Mouse (Mus musculus): ENCODE data around the gene Gnl3. TPM values are rescaled to one million over a fixed set of nuclear protein-coding genes. Genes with fewer than 3 reads are reported as not detected.
A peak's percentile ranks its signal among the peaks of the same experiment; 100 is the strongest.

Gnl3 gene
- polyA plus RNA-seq, 1 experiment = 25.4 TPM

DNA sequence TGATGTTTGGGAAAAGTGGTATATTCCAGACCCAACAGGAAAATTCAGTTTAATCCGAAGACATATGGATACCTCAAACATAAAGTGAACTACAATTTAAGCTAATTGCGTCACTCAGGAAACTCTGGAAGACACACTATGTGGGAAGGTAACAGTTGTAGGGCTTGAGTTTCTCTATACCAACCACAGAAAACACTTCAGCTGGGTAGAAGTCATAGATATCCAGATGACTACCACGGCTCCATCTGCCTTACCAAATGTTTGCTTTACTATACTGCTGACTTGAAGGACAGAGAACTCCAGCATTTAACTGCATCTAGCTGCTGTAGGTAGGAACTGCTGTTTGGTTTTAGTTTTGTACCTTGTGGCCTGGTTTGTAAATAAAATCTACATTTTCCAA is 7.4 kb downstream of the Gnl3 start:
- no peak overlapping the region for H3K4me3 ChIP-seq (ENCODE audit: insufficient read depth, low read length)
- TF ChIP-seq CTCF (IDR thresholded peaks at IDR 0.05; ENCODE audit: low read depth, low read length) (no peak), POLR2A (IDR thresholded peaks at IDR 0.05; ENCODE audit: borderline replicate concordance, low read depth, low read length) (no peak)
- peaks cover 9% of the 10 kb centered on the region for H3K4me1 ChIP-seq (ENCODE audit: control insufficient read depth, insufficient read depth, low read length)
- H3K27ac ChIP-seq (ENCODE audit: insufficient read depth, low read depth, low read length) = no peak overlapping the region

DNA sequence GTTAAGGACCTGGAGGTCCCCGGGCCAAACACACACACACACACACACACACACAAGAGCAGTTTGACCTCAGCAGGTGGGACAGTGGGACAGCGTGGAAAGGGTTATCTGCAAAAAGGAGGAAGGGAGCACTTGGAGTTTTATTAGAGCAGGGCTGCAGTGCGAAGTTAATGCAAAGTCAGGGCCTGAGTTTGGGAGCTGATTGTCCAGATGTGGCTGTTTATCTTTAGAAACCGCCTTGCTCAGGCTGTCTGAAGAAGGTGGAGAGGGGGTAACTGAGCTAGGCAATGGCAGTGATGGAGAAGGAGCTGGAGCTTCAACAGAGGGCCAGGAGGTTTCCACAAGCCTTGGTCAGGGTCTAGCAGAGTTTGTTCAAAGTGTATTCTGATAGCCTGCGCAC is 12.2 kb downstream of the Gnl3 start:
- TF ChIP-seq CTCF (IDR thresholded peaks at IDR 0.05; ENCODE audit: low read depth, low read length) = no peak
- no peak for TF ChIP-seq POLR2A (IDR thresholded peaks at IDR 0.05; ENCODE audit: borderline replicate concordance, low read depth, low read length)
- no peak overlapping the region for H3K27ac ChIP-seq (ENCODE audit: insufficient read depth, low read depth, low read length)
- H3K4me3 ChIP-seq (ENCODE audit: insufficient read depth, low read length) = no peak overlapping the region
- H3K4me1 ChIP-seq (ENCODE audit: control insufficient read depth, insufficient read depth, low read length) = peaks cover 7% of the 10 kb centered on the region; the same call in 1 of the 2 replicates

DNA sequence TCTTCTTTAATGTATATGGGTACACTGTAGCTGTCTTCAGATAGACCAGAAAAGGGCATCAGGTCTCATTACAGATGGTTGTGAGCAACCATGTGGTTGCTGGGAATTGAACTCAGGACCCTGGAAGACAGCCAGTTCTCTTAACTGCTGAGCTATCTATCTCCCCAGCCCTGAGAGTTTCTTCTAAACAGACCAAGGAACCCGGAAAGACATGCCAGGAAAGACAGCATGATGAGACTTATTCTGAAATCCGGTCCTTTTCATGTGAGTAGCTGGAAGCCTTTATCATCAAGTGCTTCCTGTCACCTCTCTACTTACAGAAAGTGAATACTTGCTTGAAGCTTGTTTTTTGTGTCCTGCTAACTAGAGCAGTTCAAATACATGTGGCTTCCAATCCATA is 14.4 kb downstream of the Gnl3 start:
- no peak for TF ChIP-seq POLR2A (IDR thresholded peaks at IDR 0.05; ENCODE audit: borderline replicate concordance, low read depth, low read length)
- H3K4me1 ChIP-seq (ENCODE audit: control insufficient read depth, insufficient read depth, low read length) = peaks cover 7% of the 10 kb centered on the region
- H3K4me3 ChIP-seq (ENCODE audit: insufficient read depth, low read length) = no peak overlapping the region
- H3K27ac ChIP-seq (ENCODE audit: insufficient read depth, low read depth, low read length) = no peak overlapping the region

DNA sequence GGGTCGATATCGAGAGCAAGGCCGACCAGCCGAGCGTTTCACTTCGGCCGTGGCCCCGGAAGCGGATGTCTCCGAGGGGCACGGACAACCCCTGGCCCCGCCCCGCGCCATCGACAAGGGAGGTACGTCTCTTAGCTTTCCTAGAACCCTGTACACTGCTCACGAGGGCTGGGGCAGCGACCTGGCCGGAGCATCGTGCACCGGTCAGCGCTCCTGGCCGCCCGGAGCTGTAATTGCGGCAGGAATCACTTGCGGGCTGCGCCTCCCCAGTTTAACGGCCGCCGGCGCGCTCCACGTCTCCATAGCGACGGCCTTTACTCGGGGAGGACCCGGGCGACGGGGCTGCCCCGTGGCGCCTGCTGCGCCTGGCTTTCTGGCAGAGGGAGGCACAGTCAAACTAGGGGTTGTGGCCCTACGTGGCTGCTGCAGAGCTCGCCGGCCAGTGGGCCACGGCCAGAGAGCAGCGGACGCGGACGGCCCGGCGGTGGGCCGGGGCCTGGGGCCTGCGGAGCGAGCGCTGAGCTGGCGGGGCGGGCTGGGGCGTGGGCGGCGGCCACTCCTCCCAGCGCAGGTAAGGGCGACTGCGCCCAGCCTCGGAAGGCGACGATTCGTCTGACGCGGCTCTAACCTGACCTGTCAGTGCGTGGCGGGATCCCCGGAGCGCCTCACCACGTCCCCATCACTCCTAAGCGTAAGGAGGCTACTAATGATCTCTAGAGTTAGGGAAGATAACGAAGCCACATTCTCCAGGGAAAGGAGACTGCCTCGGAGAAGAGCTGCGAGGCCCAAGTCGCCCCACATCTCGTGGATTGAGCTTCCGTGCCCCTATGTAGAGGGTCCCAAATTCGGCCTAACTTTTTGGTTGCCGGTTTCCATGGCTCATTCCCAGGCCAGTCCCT is 17.4 kb downstream of the Gnl3 start, which contains the start of the genes Glt8d1 and Spcs1:
TSS of gene Glt8d1 (plus strand) at position 94 of the 899 bp plus-strand sequence.
TSS of gene Spcs1 (minus strand) at position 366 of the 899 bp plus-strand sequence.
- Histone ChIP-seq H3K4me3 (ENCODE audit: insufficient read depth, low read length) (peak within 1 kb of the TSS; percentile 92), H3K27ac (ENCODE audit: insufficient read depth, low read depth, low read length) (peak within 1 kb of the TSS; percentile 77), H3K4me1 (ENCODE audit: control insufficient read depth, insufficient read depth, low read length) (peaks cover 5% of the 10 kb centered on the region)
- TF ChIP-seq POLR2A (IDR thresholded peaks at IDR 0.05; ENCODE audit: borderline replicate concordance, low read depth, low read length) = no peak
- TF ChIP-seq CTCF (IDR thresholded peaks at IDR 0.05; ENCODE audit: low read depth, low read length) = no peak

DNA sequence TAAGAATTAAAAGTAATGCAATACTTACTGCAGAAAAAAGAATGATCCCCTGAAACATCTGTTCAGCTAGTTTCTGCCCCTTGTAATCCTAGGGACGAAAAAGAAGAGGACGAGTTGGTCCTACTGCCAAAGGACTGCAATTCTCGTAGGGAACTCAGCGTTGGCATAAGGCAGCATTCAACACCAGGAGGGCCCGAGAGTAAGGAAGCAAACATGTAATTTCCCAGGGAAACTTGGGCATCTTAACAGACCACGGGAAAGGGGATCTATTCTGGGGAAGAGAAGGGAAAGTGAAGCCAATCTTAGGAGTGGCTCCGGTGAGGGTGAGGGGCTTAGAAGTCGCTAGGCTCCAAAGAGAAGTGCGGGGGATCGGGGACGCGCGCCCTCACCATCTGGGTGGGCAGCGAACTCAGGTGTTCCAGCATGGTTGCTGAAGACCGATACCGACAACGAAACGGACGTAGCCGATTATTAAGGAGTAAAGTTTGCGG is 18.1 kb downstream of the Gnl3 start:
- Histone ChIP-seq H3K4me3 (ENCODE audit: insufficient read depth, low read length) (peak overlapping the region; percentile 92), H3K4me1 (ENCODE audit: control insufficient read depth, insufficient read depth, low read length) (peaks cover 5% of the 10 kb centered on the region), H3K27ac (ENCODE audit: insufficient read depth, low read depth, low read length) (peak overlapping the region; percentile 62)
- no peak for TF ChIP-seq POLR2A (IDR thresholded peaks at IDR 0.05; ENCODE audit: borderline replicate concordance, low read depth, low read length)
- TF ChIP-seq CTCF (IDR thresholded peaks at IDR 0.05; ENCODE audit: low read depth, low read length) = no peak

DNA sequence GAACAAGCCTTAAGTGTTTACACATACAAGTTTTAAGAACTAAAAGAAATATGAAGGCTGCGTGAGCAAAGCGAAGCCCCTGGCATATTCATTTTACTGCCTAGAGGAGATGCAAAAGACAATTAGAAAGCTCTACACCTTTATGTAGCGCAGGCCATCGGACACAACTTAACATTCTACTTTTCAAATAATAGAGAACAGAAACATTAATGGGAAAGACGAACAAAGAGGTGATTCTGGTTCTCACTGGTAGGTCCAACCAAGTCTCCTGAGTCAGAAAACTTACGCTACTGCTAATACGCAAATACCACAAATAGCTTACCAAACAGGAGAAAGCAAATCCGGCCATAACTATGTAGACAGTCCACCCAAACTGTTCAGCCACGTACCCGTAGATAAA is 18.6 kb downstream of the Gnl3 start:
- H3K4me3 ChIP-seq (ENCODE audit: insufficient read depth, low read length) = peak overlapping the region; percentile 92
- H3K4me1 ChIP-seq (ENCODE audit: control insufficient read depth, insufficient read depth, low read length) = peaks cover 5% of the 10 kb centered on the region
- TF ChIP-seq POLR2A (IDR thresholded peaks at IDR 0.05; ENCODE audit: borderline replicate concordance, low read depth, low read length) (no peak), CTCF (IDR thresholded peaks at IDR 0.05; ENCODE audit: low read depth, low read length) (no peak)
- H3K27ac ChIP-seq (ENCODE audit: insufficient read depth, low read depth, low read length) = no peak overlapping the region

DNA sequence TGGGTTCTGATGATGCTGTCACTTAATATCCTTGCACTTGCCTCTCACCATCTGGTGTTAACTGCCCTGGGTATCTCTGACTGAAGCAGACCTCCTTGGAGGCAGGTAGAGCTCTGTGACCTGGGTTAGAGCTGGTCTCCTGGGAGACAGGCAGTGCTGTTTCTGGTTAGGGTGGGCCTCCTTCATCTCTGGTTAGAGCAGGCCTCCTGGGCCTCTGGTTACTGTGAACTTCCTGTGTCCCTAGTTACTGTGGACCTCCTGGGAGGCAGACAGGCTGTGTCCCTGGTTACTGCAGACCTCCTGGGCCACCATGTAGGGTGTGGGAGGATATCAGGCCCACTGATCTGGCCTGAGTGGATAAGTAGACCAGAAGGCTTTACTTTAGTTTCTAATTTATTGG is 22.5 kb downstream of the Gnl3 start:
- TF ChIP-seq CTCF (IDR thresholded peaks at IDR 0.05; ENCODE audit: low read depth, low read length) = no peak
- no peak for TF ChIP-seq POLR2A (IDR thresholded peaks at IDR 0.05; ENCODE audit: borderline replicate concordance, low read depth, low read length)
- Histone ChIP-seq H3K4me1 (ENCODE audit: control insufficient read depth, insufficient read depth, low read length) (no peaks in the 10 kb centered on the region; the same call in 1 of the 2 replicates), H3K27ac (ENCODE audit: insufficient read depth, low read depth, low read length) (no peak overlapping the region), H3K4me3 (ENCODE audit: insufficient read depth, low read length) (no peak overlapping the region)

DNA sequence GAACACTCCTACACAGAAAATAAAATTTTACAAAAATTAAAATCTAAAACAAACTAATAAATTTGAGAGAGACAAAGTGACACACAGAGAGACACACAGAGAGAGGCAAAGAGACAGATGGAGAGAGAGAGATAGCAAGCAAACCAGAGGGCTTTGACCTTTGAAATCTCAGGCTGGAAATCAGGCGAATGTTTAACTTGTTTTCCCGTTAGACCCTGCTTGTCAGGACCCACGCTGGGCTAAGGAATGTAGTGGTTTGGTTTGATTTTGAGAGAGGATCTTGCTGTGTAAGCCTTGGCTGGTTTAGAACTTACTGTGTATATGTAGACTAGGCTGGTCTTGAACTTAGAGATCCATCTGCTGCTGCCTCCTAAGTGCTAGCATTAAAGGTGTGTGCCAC is 42.7 kb downstream of the Gnl3 start:
- no peak overlapping the region for H3K4me3 ChIP-seq (ENCODE audit: insufficient read depth, low read length)
- peaks cover 10% of the 10 kb centered on the region for H3K4me1 ChIP-seq (ENCODE audit: control insufficient read depth, insufficient read depth, low read length)
- TF ChIP-seq CTCF (IDR thresholded peaks at IDR 0.05; ENCODE audit: low read depth, low read length) (no peak), POLR2A (IDR thresholded peaks at IDR 0.05; ENCODE audit: borderline replicate concordance, low read depth, low read length) (no peak)
- no peak overlapping the region for H3K27ac ChIP-seq (ENCODE audit: insufficient read depth, low read depth, low read length)

DNA sequence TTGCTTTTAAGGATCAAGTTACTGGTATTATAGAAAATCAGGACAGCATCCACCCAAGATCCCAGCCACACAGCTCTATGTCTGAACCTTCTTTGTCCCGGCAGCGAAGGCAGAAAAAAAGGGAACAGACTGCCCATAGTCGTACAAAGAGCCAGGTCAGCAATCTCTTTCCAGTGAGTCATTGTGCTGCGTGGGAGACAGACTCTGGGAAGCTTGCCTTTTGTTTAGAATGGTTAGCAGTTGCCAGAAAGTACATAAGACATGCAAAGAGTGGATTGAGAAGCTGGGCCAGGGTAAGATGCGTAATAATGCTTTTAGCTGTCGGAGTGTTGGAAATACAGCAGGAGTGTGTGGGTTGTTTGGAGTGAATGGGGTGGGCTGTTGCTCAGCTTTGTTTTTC is 44.7 kb downstream of the Gnl3 start:
- Histone ChIP-seq H3K4me3 (ENCODE audit: insufficient read depth, low read length) (no peak overlapping the region), H3K27ac (ENCODE audit: insufficient read depth, low read depth, low read length) (peak overlapping the region; percentile 60; the same call in 1 of the 2 replicates)
- TF ChIP-seq CTCF (IDR thresholded peaks at IDR 0.05; ENCODE audit: low read depth, low read length) (no peak), POLR2A (IDR thresholded peaks at IDR 0.05; ENCODE audit: borderline replicate concordance, low read depth, low read length) (no peak)

More for the DNA sequence above, 44.7 kb downstream of the Gnl3 start:
- H3K4me1 ChIP-seq (ENCODE audit: control insufficient read depth, insufficient read depth, low read length) = peaks cover 10% of the 10 kb centered on the region

Other genes with a start within 250 kb of the Gnl3 start
- gene Tmem110, start 193.6 kb downstream of the Gnl3 start, polyA plus RNA-seq (2012; ENCODE audit: insufficient read depth, insufficient read length, missing spikeins) = 8.0 and 8.4 TPM in 2 replicates
- gene Mustn1, start 140.0 kb downstream of the Gnl3 start, polyA plus RNA-seq (2012; ENCODE audit: insufficient read depth, insufficient read length, missing spikeins) = 1.0 and 1.5 TPM in 2 replicates
- not detected in 2 replicates for gene Itih4, start 132.7 kb downstream of the Gnl3 start, polyA plus RNA-seq (2012; ENCODE audit: insufficient read depth, insufficient read length, missing spikeins)
- not detected in 2 replicates for gene Itih3, start 95.4 kb downstream of the Gnl3 start, polyA plus RNA-seq (2012; ENCODE audit: insufficient read depth, insufficient read length, missing spikeins)
- not detected in 2 replicates for gene Itih1, start 75.9 kb downstream of the Gnl3 start, polyA plus RNA-seq (2012; ENCODE audit: insufficient read depth, insufficient read length, missing spikeins)
- 6.1 and 6.3 TPM in 2 replicates for gene Nek4, start 67.8 kb downstream of the Gnl3 start, polyA plus RNA-seq (2012; ENCODE audit: insufficient read depth, insufficient read length, missing spikeins)
- gene Glt8d1, start 17.8 kb downstream of the Gnl3 start, polyA plus RNA-seq (2012; ENCODE audit: insufficient read depth, insufficient read length, missing spikeins) = 62.2 and 65.6 TPM in 2 replicates
- gene Spcs1, start 17.5 kb downstream of the Gnl3 start, polyA plus RNA-seq (2012; ENCODE audit: insufficient read depth, insufficient read length, missing spikeins) = 231 and 244 TPM in 2 replicates
- gene Pbrm1, start within 50 bp of the Gnl3 start, polyA plus RNA-seq (2012; ENCODE audit: insufficient read depth, insufficient read length, missing spikeins) = 33.7 and 34.4 TPM in 2 replicates
- gene Smim4, start 109.8 kb upstream of the Gnl3 start, polyA plus RNA-seq (2012; ENCODE audit: insufficient read depth, insufficient read length, missing spikeins) = 90.6 and 95.8 TPM in 2 replicates
- 135 and 136 TPM in 2 replicates for gene Nt5dc2, start 111.9 kb upstream of the Gnl3 start, polyA plus RNA-seq (2012; ENCODE audit: insufficient read depth, insufficient read length, missing spikeins)
- 1,445 and 1,606 TPM in 2 replicates for gene Stab1, start 149.5 kb upstream of the Gnl3 start, polyA plus RNA-seq (2012; ENCODE audit: insufficient read depth, insufficient read length, missing spikeins)
- 4.0 and 4.1 TPM in 2 replicates for gene Tnnc1, start 189.2 kb upstream of the Gnl3 start, polyA plus RNA-seq (2012; ENCODE audit: insufficient read depth, insufficient read length, missing spikeins)
- 366 and 398 TPM in 2 replicates for gene Nisch, start 197.8 kb upstream of the Gnl3 start, polyA plus RNA-seq (2012; ENCODE audit: insufficient read depth, insufficient read length, missing spikeins)
- gene Sema3g, start 198.7 kb upstream of the Gnl3 start, polyA plus RNA-seq (2012; ENCODE audit: insufficient read depth, insufficient read length, missing spikeins) = not detected in 2 replicates
- 10.5 and 13.2 TPM in 2 replicates for gene Phf7, start 232.2 kb upstream of the Gnl3 start, polyA plus RNA-seq (2012; ENCODE audit: insufficient read depth, insufficient read length, missing spikeins)
- gene Bap1, start 232.3 kb upstream of the Gnl3 start, polyA plus RNA-seq (2012; ENCODE audit: insufficient read depth, insufficient read length, missing spikeins) = 31.2 and 33.1 TPM in 2 replicates

Data from bone marrow macrophage, adult 2 months (primary cell).